Mouse (Mus musculus) cerebellum, adult 9-10 months (tissue): Measurements from ENCODE around the gene Insl5.
A peak's percentile ranks its signal among the peaks of the same experiment; 100 is the strongest.

Source experiments
- DNase-seq: peaks from one replicate; pipeline ENCODE4 v3.0.0; 2022

Insl5 gene

GRCm38 (mm10) chr4:102989391-102989790 lies 37.3 kb downstream of the Insl5 start:
- DNase-seq, result no peak

- no peak for DNase-seq
Measured at GRCm38 (mm10) chr4:102988526-102988925, 38.1 kb downstream of the Insl5 start.

- no peak for DNase-seq
Measured at GRCm38 (mm10) chr4:102987756-102988155, 38.9 kb downstream of the Insl5 start.

GRCm38 (mm10) chr4:102987325-102987724 lies 39.3 kb downstream of the Insl5 start:
- no peak for DNase-seq

- peak; percentile 68 for DNase-seq
Measured at GRCm38 (mm10) chr4:102986917-102987316, 39.7 kb downstream of the Insl5 start.

GRCm38 (mm10) chr4:102986173-102986572 lies 40.5 kb downstream of the Insl5 start:
- no peak for DNase-seq

GRCm38 (mm10) chr4:102981709-102982108 lies 44.9 kb downstream of the Insl5 start:
- DNase-seq, result no peak

- DNase-seq, result no peak
Measured at GRCm38 (mm10) chr4:102979385-102979784, 47.3 kb downstream of the Insl5 start.

- no peak for DNase-seq
Measured at GRCm38 (mm10) chr4:102978440-102978839, 48.2 kb downstream of the Insl5 start, which contains the start of gene Tctex1d1. Gene Tctex1d1, plus strand, starts transcription at chr4:102978606.

- DNase-seq, result no peak
Measured at GRCm38 (mm10) chr4:102977778-102978321, 48.8 kb downstream of the Insl5 start.

GRCm38 (mm10) chr4:102976290-102977275 lies 50.1 kb downstream of the Insl5 start:
- no peak for DNase-seq

GRCm38 (mm10) chr4:102974172-102974571 lies 52.5 kb downstream of the Insl5 start:
- no peak for DNase-seq

- no peak for DNase-seq
Measured at GRCm38 (mm10) chr4:102972071-102972470, 54.6 kb downstream of the Insl5 start.

GRCm38 (mm10) chr4:102971159-102971558 lies 55.5 kb downstream of the Insl5 start:
- no peak for DNase-seq

- no peak for DNase-seq
Measured at GRCm38 (mm10) chr4:102969599-102969998, 57.0 kb downstream of the Insl5 start.
